Mouse (Mus musculus) embryonic facial prominence, embryonic 15.5 days (tissue): ENCODE results near the gene Fut2. TPM values are rescaled to one million over a fixed set of nuclear protein-coding genes. Genes with fewer than 3 reads are reported as not detected.

Source experiments
- ATAC-seq: fragments of 200-750 bp; cut with Nextera tagmentation; 2 replicates; pipeline ENCODE4 v1.8.0; 2017; ENCODE audit warnings: low read depth, moderate TSS enrichment; ENCODE audit not compliant: insufficient number of reproducible peaks, low FRiP score, low TSS enrichment
- H3K27ac ChIP-seq: fragments of 300-500 bp; sonication (generic); replicated peaks from 2 replicates; pipeline ENCODE4 v1.5.1; 2015; ENCODE audit warnings: mild to moderate bottlenecking, inconsistent platforms
- H3K27me3 ChIP-seq: fragments of 300-500 bp; sonication (generic); 2 replicates; pipeline ENCODE4 v1.6.1; 2015; ENCODE audit warnings: inconsistent platforms
- H3K36me3 ChIP-seq: fragments of 300-500 bp; sonication (generic); 2 replicates; pipeline ENCODE4 v1.6.1; 2015; ENCODE audit warnings: mild to moderate bottlenecking, inconsistent platforms
- H3K4me1 ChIP-seq: fragments of 300-500 bp; sonication (generic); 2 replicates; pipeline ENCODE4 v1.6.1; 2015; ENCODE audit warnings: inconsistent platforms
- H3K4me2 ChIP-seq: fragments of 300-500 bp; sonication (generic); replicated peaks from 2 replicates; pipeline ENCODE4 v1.6.1; 2015; ENCODE audit warnings: mild to moderate bottlenecking, inconsistent platforms
- H3K4me3 ChIP-seq: fragments of 300-500 bp; sonication (generic); replicated peaks from 2 replicates; pipeline ENCODE4 v1.5.1; 2015; ENCODE audit warnings: mild to moderate bottlenecking, inconsistent platforms
- H3K9ac ChIP-seq: fragments of 300-500 bp; sonication (generic); 2 replicates; pipeline ENCODE4 v1.6.1; 2015; ENCODE audit warnings: inconsistent platforms
- H3K9me3 ChIP-seq: fragments of 300-500 bp; sonication (generic); replicated peaks from 2 replicates; pipeline ENCODE4 v1.6.1; 2016; ENCODE audit warnings: inconsistent platforms
- WGBS: fragments of 180-500 bp; shearing (Covaris S2); methylation state at CpG from one replicate; pipeline ENCODE4 v1.1.7; 2015; 5-methylcytosine and 5-hydroxymethylcytosine counted together
- polyA plus RNA-seq: library from polyadenylated mRNA; unstranded; fragments of >200 nt; fragmentation: Nextera tagmentation; extraction: Ambion mirVana; gene quantifications from 2 replicates; pipeline ENCODE4 v1.2.1, GENCODE M21; 2015

The Fut2 gene
- 6.3 and 6.5 TPM in 2 replicates for polyA plus RNA-seq

GRCm38 (mm10) chr7:45666161-45666560 is at the start of gene Fut2:
Fut2 (minus strand) TSS chr7:45666394.
- ATAC-seq: no peak
- no peaks in the 10 kb centered on the region for H3K27me3 ChIP-seq
- H3K4me3 ChIP-seq: no peak within 1 kb of the TSS
- no peak within 1 kb of the TSS for H3K9ac ChIP-seq
- H3K4me2 ChIP-seq: peak within 1 kb of the TSS; percentile 1; the same call in 1 of the 2 replicates
- WGBS: 79% methylated on average over 7 of the region's 7 CpGs
- no peaks in the 10 kb centered on the region for H3K36me3 ChIP-seq
- H3K4me1 ChIP-seq: peaks cover 12% of the 10 kb centered on the region; the same call in 1 of the 2 replicates
- peak within 1 kb of the TSS; percentile 56 for H3K27ac ChIP-seq
- H3K9me3 ChIP-seq: no peaks in the 10 kb centered on the region

- Histone ChIP-seq H3K4me3 (peak within 1 kb of the TSS; percentile 82), H3K4me2 (peak within 1 kb of the TSS; percentile 91), H3K36me3 (peaks cover 47% of the 10 kb centered on the region), H3K9ac (peak within 1 kb of the TSS; percentile 58), H3K4me1 (peaks cover 62% of the 10 kb centered on the region), H3K27me3 (no peaks in the 10 kb centered on the region), H3K9me3 (no peaks in the 10 kb centered on the region), H3K27ac (peak within 1 kb of the TSS; percentile 89)
- WGBS: 7% methylated on average over 34 of the region's 34 CpGs
- peak; percentile 93 for ATAC-seq
These were observed 49.0 kb upstream of the Fut2 start, which contains the start of gene Rpl18 for GRCm38 (mm10) chr7:45715090-45715708. Rpl18 (plus strand) TSS chr7:45715457.

- Histone ChIP-seq H3K4me2 (peak overlapping the region; percentile 91), H3K4me1 (peaks cover 56% of the 10 kb centered on the region), H3K27me3 (no peaks in the 10 kb centered on the region), H3K27ac (peak overlapping the region; percentile 89), H3K9ac (peak overlapping the region; percentile 58), H3K36me3 (peaks cover 47% of the 10 kb centered on the region), H3K4me3 (peak overlapping the region; percentile 82), H3K9me3 (no peaks in the 10 kb centered on the region)
- ATAC-seq: no peak; the same call in 1 of the 2 replicates
- WGBS: 7% methylated on average over 14 of the region's 14 CpGs
These were observed 48.5 kb upstream of the Fut2 start for GRCm38 (mm10) chr7:45714630-45715089.

- peaks cover 51% of the 10 kb centered on the region for H3K4me1 ChIP-seq
- 78% methylated on average over 6 of the region's 6 CpGs for WGBS
- ATAC-seq: no peak
- no peaks in the 10 kb centered on the region for H3K9me3 ChIP-seq
- peak overlapping the region; percentile 91 for H3K4me2 ChIP-seq
- H3K9ac ChIP-seq: peak overlapping the region; percentile 58; the same call in 1 of the 2 replicates
- H3K27ac ChIP-seq: peak overlapping the region; percentile 44; the same call in 1 of the 2 replicates
- peak overlapping the region; percentile 82 for H3K4me3 ChIP-seq
- H3K36me3 ChIP-seq: peaks cover 46% of the 10 kb centered on the region
- no peaks in the 10 kb centered on the region for H3K27me3 ChIP-seq
These were observed 47.8 kb upstream of the Fut2 start for GRCm38 (mm10) chr7:45713881-45714520.

GRCm38 (mm10) chr7:45713396-45713795 is 47.2 kb upstream of the Fut2 start:
- H3K36me3 ChIP-seq: peaks cover 46% of the 10 kb centered on the region
- no peak overlapping the region for H3K9ac ChIP-seq
- no peak for ATAC-seq
- no peak overlapping the region for H3K27ac ChIP-seq
- 89% methylated on average over 16 of the region's 16 CpGs for WGBS
- no peak overlapping the region for H3K4me3 ChIP-seq
- no peak overlapping the region for H3K4me2 ChIP-seq
- H3K9me3 ChIP-seq: no peaks in the 10 kb centered on the region
- H3K27me3 ChIP-seq: no peaks in the 10 kb centered on the region
- peaks cover 54% of the 10 kb centered on the region for H3K4me1 ChIP-seq

- Histone ChIP-seq H3K36me3 (peaks cover 46% of the 10 kb centered on the region), H3K27me3 (no peaks in the 10 kb centered on the region), H3K4me1 (peaks cover 66% of the 10 kb centered on the region), H3K9me3 (no peaks in the 10 kb centered on the region), H3K4me2 (no peak overlapping the region), H3K9ac (no peak overlapping the region), H3K4me3 (no peak overlapping the region), H3K27ac (no peak overlapping the region)
- ATAC-seq: no peak
- 84% methylated on average over 21 of the region's 21 CpGs for WGBS
These were observed 46.0 kb upstream of the Fut2 start for GRCm38 (mm10) chr7:45712022-45712757.

- Histone ChIP-seq H3K36me3 (peaks cover 46% of the 10 kb centered on the region), H3K27ac (no peak overlapping the region), H3K9ac (no peak overlapping the region), H3K27me3 (no peaks in the 10 kb centered on the region), H3K4me2 (no peak overlapping the region), H3K4me1 (peaks cover 65% of the 10 kb centered on the region), H3K4me3 (no peak overlapping the region), H3K9me3 (no peaks in the 10 kb centered on the region)
- WGBS: 85% methylated on average over 24 of the region's 24 CpGs
- ATAC-seq: no peak
These were observed 45.3 kb upstream of the Fut2 start for GRCm38 (mm10) chr7:45711316-45712021.

GRCm38 (mm10) chr7:45710477-45711191 is 44.4 kb upstream of the Fut2 start:
- ATAC-seq: no peak
- H3K9me3 ChIP-seq: no peaks in the 10 kb centered on the region
- no peak overlapping the region for H3K27ac ChIP-seq
- H3K4me1 ChIP-seq: peaks cover 65% of the 10 kb centered on the region
- 88% methylated on average over 20 of the region's 20 CpGs for WGBS
- H3K36me3 ChIP-seq: peaks cover 46% of the 10 kb centered on the region
- no peak overlapping the region for H3K4me3 ChIP-seq
- no peaks in the 10 kb centered on the region for H3K27me3 ChIP-seq
- H3K9ac ChIP-seq: no peak overlapping the region
- H3K4me2 ChIP-seq: no peak overlapping the region

- Histone ChIP-seq H3K36me3 (peaks cover 46% of the 10 kb centered on the region), H3K4me3 (no peak overlapping the region), H3K4me1 (peaks cover 65% of the 10 kb centered on the region), H3K4me2 (no peak overlapping the region), H3K9ac (no peak overlapping the region), H3K27ac (no peak overlapping the region), H3K9me3 (no peaks in the 10 kb centered on the region), H3K27me3 (no peaks in the 10 kb centered on the region)
- no peak for ATAC-seq
- 81% methylated on average over 14 of the region's 14 CpGs for WGBS
These were observed 43.6 kb upstream of the Fut2 start for GRCm38 (mm10) chr7:45709677-45710355.

GRCm38 (mm10) chr7:45709036-45709435 is 42.8 kb upstream of the Fut2 start:
- WGBS: 52% methylated on average over 6 of the region's 6 CpGs
- peaks cover 46% of the 10 kb centered on the region for H3K36me3 ChIP-seq
- H3K4me2 ChIP-seq: no peak overlapping the region
- ATAC-seq: no peak
- H3K4me1 ChIP-seq: peaks cover 61% of the 10 kb centered on the region
- H3K9me3 ChIP-seq: no peaks in the 10 kb centered on the region
- no peak overlapping the region for H3K4me3 ChIP-seq
- no peaks in the 10 kb centered on the region for H3K27me3 ChIP-seq
- 0 out of 2 replicates have a peak overlapping the region, but pooled peaks have one; percentile 93 for H3K27ac ChIP-seq
- H3K9ac ChIP-seq: no peak overlapping the region
